Mouse (Mus musculus): Measurements from ENCODE around the gene Col4a2. TPM values are rescaled to one million over a fixed set of nuclear protein-coding genes. Genes with fewer than 3 reads are reported as not detected.
A peak's percentile ranks its signal among the peaks of the same experiment; 100 is the strongest.

Gene Col4a2
- polyA plus RNA-seq, 1 experiment from 2014 or later, result 57.1 TPM

- Histone ChIP-seq H3K36me3 (ENCODE audit: control insufficient read depth, insufficient read depth, low read length) (no peaks in the 10 kb centered on the region), H3K9me3 (ENCODE audit: control insufficient read depth, low read depth, low read length) (no peaks in the 10 kb centered on the region), H3K4me3 (ENCODE audit: low read depth, low read length) (no peak overlapping the region), H3K4me1 (ENCODE audit: control insufficient read depth, insufficient read depth, low read length) (peaks cover 33% of the 10 kb centered on the region; the same call in 1 of the 2 replicates), H3K27me3 (ENCODE audit: control insufficient read depth, insufficient read depth, low read length) (no peaks in the 10 kb centered on the region), H3K4me2 (replicated peaks; ENCODE audit: low read depth, low read length) (no peak overlapping the region), H3K27ac (ENCODE audit: low read length) (no peak overlapping the region), H3K9ac (replicated peaks; ENCODE audit: low read depth, low read length) (no peak overlapping the region)
- ATAC-seq (ENCODE audit: insufficient number of reproducible peaks, insufficient read depth, low FRiP score, low read depth), result no peak
- 88% methylated on average over 5 of the region's 5 CpGs for WGBS
Measured at GRCm38 (mm10) chr8:11359846-11360245, 47.2 kb downstream of the Col4a2 start.

- H3K36me3 ChIP-seq (ENCODE audit: control insufficient read depth, insufficient read depth, low read length), result no peaks in the 10 kb centered on the region; the same call in 1 of the 2 replicates
- peaks cover 33% of the 10 kb centered on the region; the same call in 1 of the 2 replicates for H3K4me1 ChIP-seq (ENCODE audit: control insufficient read depth, insufficient read depth, low read length)
- no peaks in the 10 kb centered on the region for H3K27me3 ChIP-seq (ENCODE audit: control insufficient read depth, insufficient read depth, low read length)
- H3K9ac ChIP-seq (replicated peaks; ENCODE audit: low read depth, low read length), result no peak overlapping the region
- H3K9me3 ChIP-seq (ENCODE audit: control insufficient read depth, low read depth, low read length), result no peaks in the 10 kb centered on the region
- H3K4me3 ChIP-seq (ENCODE audit: low read depth, low read length), result no peak overlapping the region
- no peak overlapping the region for H3K4me2 ChIP-seq (replicated peaks; ENCODE audit: low read depth, low read length)
- 59% methylated on average over 9 of the region's 9 CpGs for WGBS
- peak overlapping the region; percentile 82 for H3K27ac ChIP-seq (ENCODE audit: low read length)
- ATAC-seq (ENCODE audit: insufficient number of reproducible peaks, insufficient read depth, low FRiP score, low read depth), result no peak
Measured at GRCm38 (mm10) chr8:11361546-11362277, 49.1 kb downstream of the Col4a2 start.

- H3K4me1 ChIP-seq (ENCODE audit: control insufficient read depth, insufficient read depth, low read length), result peaks cover 28% of the 10 kb centered on the region; the same call in 1 of the 2 replicates
- 32% methylated on average over 17 of the region's 17 CpGs for WGBS
- no peak overlapping the region for H3K9ac ChIP-seq (replicated peaks; ENCODE audit: low read depth, low read length)
- no peaks in the 10 kb centered on the region for H3K9me3 ChIP-seq (ENCODE audit: control insufficient read depth, low read depth, low read length)
- H3K36me3 ChIP-seq (ENCODE audit: control insufficient read depth, insufficient read depth, low read length), result no peaks in the 10 kb centered on the region; the same call in 1 of the 2 replicates
- no peak for ATAC-seq (ENCODE audit: insufficient number of reproducible peaks, insufficient read depth, low FRiP score, low read depth)
- no peaks in the 10 kb centered on the region for H3K27me3 ChIP-seq (ENCODE audit: control insufficient read depth, insufficient read depth, low read length)
- no peak overlapping the region for H3K4me3 ChIP-seq (ENCODE audit: low read depth, low read length)
- peak overlapping the region; percentile 82 for H3K27ac ChIP-seq (ENCODE audit: low read length)
- H3K4me2 ChIP-seq (replicated peaks; ENCODE audit: low read depth, low read length), result 0 out of 2 replicates have a peak overlapping the region, but pooled peaks have one; percentile 8
Measured at GRCm38 (mm10) chr8:11362278-11363214, 49.9 kb downstream of the Col4a2 start.

- Histone ChIP-seq H3K36me3 (ENCODE audit: control insufficient read depth, insufficient read depth, low read length) (no peaks in the 10 kb centered on the region; the same call in 1 of the 2 replicates), H3K27ac (ENCODE audit: low read length) (no peak overlapping the region), H3K27me3 (ENCODE audit: control insufficient read depth, insufficient read depth, low read length) (no peaks in the 10 kb centered on the region), H3K4me2 (replicated peaks; ENCODE audit: low read depth, low read length) (no peak overlapping the region), H3K4me1 (ENCODE audit: control insufficient read depth, insufficient read depth, low read length) (peaks cover 20% of the 10 kb centered on the region; the same call in 1 of the 2 replicates), H3K9me3 (ENCODE audit: control insufficient read depth, low read depth, low read length) (no peaks in the 10 kb centered on the region), H3K4me3 (ENCODE audit: low read depth, low read length) (no peak overlapping the region), H3K9ac (replicated peaks; ENCODE audit: low read depth, low read length) (no peak overlapping the region)
- WGBS, result 63% methylated on average over 13 of the region's 13 CpGs
- ATAC-seq (ENCODE audit: insufficient number of reproducible peaks, insufficient read depth, low FRiP score, low read depth), result no peak
Measured at GRCm38 (mm10) chr8:11363340-11364126, 50.9 kb downstream of the Col4a2 start.

GRCm38 (mm10) chr8:11366251-11366650 lies 53.6 kb downstream of the Col4a2 start:
- Histone ChIP-seq H3K4me2 (replicated peaks; ENCODE audit: low read depth, low read length) (no peak overlapping the region), H3K4me1 (ENCODE audit: control insufficient read depth, insufficient read depth, low read length) (peaks cover 27% of the 10 kb centered on the region), H3K9me3 (ENCODE audit: control insufficient read depth, low read depth, low read length) (no peaks in the 10 kb centered on the region), H3K4me3 (ENCODE audit: low read depth, low read length) (no peak overlapping the region), H3K27me3 (ENCODE audit: control insufficient read depth, insufficient read depth, low read length) (no peaks in the 10 kb centered on the region), H3K36me3 (ENCODE audit: control insufficient read depth, insufficient read depth, low read length) (no peaks in the 10 kb centered on the region; the same call in 1 of the 2 replicates), H3K9ac (replicated peaks; ENCODE audit: low read depth, low read length) (no peak overlapping the region), H3K27ac (ENCODE audit: low read length) (no peak overlapping the region)
- no peak for ATAC-seq (ENCODE audit: insufficient number of reproducible peaks, insufficient read depth, low FRiP score, low read depth)
- WGBS, result 85% methylated on average over 5 of the region's 5 CpGs

- Histone ChIP-seq H3K9ac (replicated peaks; ENCODE audit: low read depth, low read length) (no peak overlapping the region), H3K27me3 (ENCODE audit: control insufficient read depth, insufficient read depth, low read length) (no peaks in the 10 kb centered on the region), H3K4me3 (ENCODE audit: low read depth, low read length) (no peak overlapping the region), H3K4me1 (ENCODE audit: control insufficient read depth, insufficient read depth, low read length) (peaks cover 27% of the 10 kb centered on the region), H3K36me3 (ENCODE audit: control insufficient read depth, insufficient read depth, low read length) (no peaks in the 10 kb centered on the region; the same call in 1 of the 2 replicates), H3K4me2 (replicated peaks; ENCODE audit: low read depth, low read length) (no peak overlapping the region), H3K9me3 (ENCODE audit: control insufficient read depth, low read depth, low read length) (no peaks in the 10 kb centered on the region), H3K27ac (ENCODE audit: low read length) (no peak overlapping the region)
- ATAC-seq (ENCODE audit: insufficient number of reproducible peaks, insufficient read depth, low FRiP score, low read depth), result no peak
- 77% methylated on average over 4 of the region's 4 CpGs for WGBS
Measured at GRCm38 (mm10) chr8:11366741-11367140, 54.1 kb downstream of the Col4a2 start.

GRCm38 (mm10) chr8:11367670-11368069 lies 55.1 kb downstream of the Col4a2 start:
- WGBS, result 88% methylated on average over 5 of the region's 5 CpGs
- no peak overlapping the region for H3K27ac ChIP-seq (ENCODE audit: low read length)
- no peak overlapping the region for H3K4me2 ChIP-seq (replicated peaks; ENCODE audit: low read depth, low read length)
- H3K27me3 ChIP-seq (ENCODE audit: control insufficient read depth, insufficient read depth, low read length), result no peaks in the 10 kb centered on the region
- H3K4me3 ChIP-seq (ENCODE audit: low read depth, low read length), result no peak overlapping the region
- peaks cover 18% of the 10 kb centered on the region for H3K4me1 ChIP-seq (ENCODE audit: control insufficient read depth, insufficient read depth, low read length)
- no peaks in the 10 kb centered on the region; the same call in 1 of the 2 replicates for H3K36me3 ChIP-seq (ENCODE audit: control insufficient read depth, insufficient read depth, low read length)
- H3K9me3 ChIP-seq (ENCODE audit: control insufficient read depth, low read depth, low read length), result no peaks in the 10 kb centered on the region
- ATAC-seq (ENCODE audit: insufficient number of reproducible peaks, insufficient read depth, low FRiP score, low read depth), result no peak
- no peak overlapping the region for H3K9ac ChIP-seq (replicated peaks; ENCODE audit: low read depth, low read length)
